Mouse (Mus musculus): ENCODE measurements around the gene Cacna1d. TPM values are rescaled to one million over a fixed set of nuclear protein-coding genes. Genes with fewer than 3 reads are reported as not detected.
A peak's percentile ranks its signal among the peaks of the same experiment; 100 is the strongest.

The Cacna1d gene
- polyA plus RNA-seq, 1 experiment = 11.8 TPM

- peaks cover 35% of the 10 kb centered on the region for H3K4me1 ChIP-seq (ENCODE audit: control insufficient read depth, insufficient read depth, low read length)
- H3K27ac ChIP-seq (ENCODE audit: insufficient read depth, low read depth, low read length) = no peak overlapping the region
- no peak overlapping the region for H3K4me3 ChIP-seq (ENCODE audit: insufficient read depth, low read length)
- TF ChIP-seq CTCF (IDR thresholded peaks at IDR 0.05; ENCODE audit: low read depth, low read length) (no peak), POLR2A (IDR thresholded peaks at IDR 0.05; ENCODE audit: borderline replicate concordance, low read depth, low read length) (no peak)
These were observed 165.0 kb downstream of the Cacna1d start for GRCm38 (mm10) chr14:30326226-30326625.

DNA sequence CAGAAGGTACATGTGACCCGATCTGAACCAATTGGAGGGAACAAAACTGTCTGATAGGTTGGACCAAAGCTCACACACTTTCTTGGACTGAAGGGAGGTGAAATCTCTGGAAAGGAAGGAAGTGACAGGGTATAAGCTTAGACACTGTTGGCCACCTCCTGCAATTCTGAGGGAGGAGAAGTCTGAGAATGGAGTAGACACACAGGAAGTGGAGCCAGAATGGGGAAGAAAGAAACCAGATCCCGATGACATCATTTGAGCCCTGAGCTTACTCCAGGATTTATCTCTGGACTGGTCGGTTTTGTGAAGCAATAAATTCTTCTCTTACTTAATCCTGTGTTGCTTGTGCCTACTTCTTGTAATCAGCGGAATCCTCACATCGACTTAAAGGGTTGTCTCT is 166.3 kb downstream of the Cacna1d start:
- peaks cover 35% of the 10 kb centered on the region for H3K4me1 ChIP-seq (ENCODE audit: control insufficient read depth, insufficient read depth, low read length)
- H3K4me3 ChIP-seq (ENCODE audit: insufficient read depth, low read length) = no peak overlapping the region
- TF ChIP-seq POLR2A (IDR thresholded peaks at IDR 0.05; ENCODE audit: borderline replicate concordance, low read depth, low read length) = no peak
- TF ChIP-seq CTCF (IDR thresholded peaks at IDR 0.05; ENCODE audit: low read depth, low read length) = no peak
- peak overlapping the region; percentile 50 for H3K27ac ChIP-seq (ENCODE audit: insufficient read depth, low read depth, low read length)

GRCm38 (mm10) chr14:30318715-30319437 is 172.4 kb downstream of the Cacna1d start:
- TF ChIP-seq CTCF (IDR thresholded peaks at IDR 0.05; ENCODE audit: low read depth, low read length) (no peak), POLR2A (IDR thresholded peaks at IDR 0.05; ENCODE audit: borderline replicate concordance, low read depth, low read length) (no peak)
- Histone ChIP-seq H3K27ac (ENCODE audit: insufficient read depth, low read depth, low read length) (no peak overlapping the region), H3K4me1 (ENCODE audit: control insufficient read depth, insufficient read depth, low read length) (peaks cover 13% of the 10 kb centered on the region)

DNA sequence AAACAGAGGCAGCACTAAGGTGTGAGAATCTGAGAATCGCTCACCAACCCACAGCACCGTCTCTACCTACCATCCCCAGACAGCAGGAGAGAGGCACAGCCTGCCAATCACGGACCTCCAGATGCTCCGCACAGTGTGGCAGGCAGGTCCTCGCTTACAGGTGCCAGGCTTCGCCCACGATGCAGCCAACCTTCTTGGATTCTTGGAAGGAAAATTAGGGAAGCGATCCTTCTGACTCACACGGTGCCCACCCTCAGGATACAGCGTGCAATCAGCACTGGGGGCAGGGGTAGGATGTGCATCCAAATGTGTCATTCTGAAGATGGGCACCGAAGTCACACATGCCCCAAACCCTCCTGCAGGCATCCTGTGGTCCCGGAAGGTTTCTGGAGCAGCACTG is 173.0 kb downstream of the Cacna1d start:
- H3K4me1 ChIP-seq (ENCODE audit: control insufficient read depth, insufficient read depth, low read length) = peaks cover 13% of the 10 kb centered on the region
- H3K4me3 ChIP-seq (ENCODE audit: insufficient read depth, low read length) = no peak overlapping the region
- H3K27ac ChIP-seq (ENCODE audit: insufficient read depth, low read depth, low read length) = no peak overlapping the region
- TF ChIP-seq CTCF (IDR thresholded peaks at IDR 0.05; ENCODE audit: low read depth, low read length) (no peak), POLR2A (IDR thresholded peaks at IDR 0.05; ENCODE audit: borderline replicate concordance, low read depth, low read length) (no peak)

More at GRCm38 (mm10) chr14:30318715-30319437, 172.4 kb downstream of the Cacna1d start:
- no peak overlapping the region for H3K4me3 ChIP-seq (ENCODE audit: insufficient read depth, low read length)

- TF ChIP-seq POLR2A (IDR thresholded peaks at IDR 0.05; ENCODE audit: borderline replicate concordance, low read depth, low read length) (no peak), CTCF (IDR thresholded peaks at IDR 0.05; ENCODE audit: low read depth, low read length) (no peak)
- no peak overlapping the region for H3K27ac ChIP-seq (ENCODE audit: insufficient read depth, low read depth, low read length)
- H3K4me3 ChIP-seq (ENCODE audit: insufficient read depth, low read length) = no peak overlapping the region
- H3K4me1 ChIP-seq (ENCODE audit: control insufficient read depth, insufficient read depth, low read length) = peaks cover 8% of the 10 kb centered on the region
These were observed 173.6 kb downstream of the Cacna1d start for GRCm38 (mm10) chr14:30317616-30318015.

DNA sequence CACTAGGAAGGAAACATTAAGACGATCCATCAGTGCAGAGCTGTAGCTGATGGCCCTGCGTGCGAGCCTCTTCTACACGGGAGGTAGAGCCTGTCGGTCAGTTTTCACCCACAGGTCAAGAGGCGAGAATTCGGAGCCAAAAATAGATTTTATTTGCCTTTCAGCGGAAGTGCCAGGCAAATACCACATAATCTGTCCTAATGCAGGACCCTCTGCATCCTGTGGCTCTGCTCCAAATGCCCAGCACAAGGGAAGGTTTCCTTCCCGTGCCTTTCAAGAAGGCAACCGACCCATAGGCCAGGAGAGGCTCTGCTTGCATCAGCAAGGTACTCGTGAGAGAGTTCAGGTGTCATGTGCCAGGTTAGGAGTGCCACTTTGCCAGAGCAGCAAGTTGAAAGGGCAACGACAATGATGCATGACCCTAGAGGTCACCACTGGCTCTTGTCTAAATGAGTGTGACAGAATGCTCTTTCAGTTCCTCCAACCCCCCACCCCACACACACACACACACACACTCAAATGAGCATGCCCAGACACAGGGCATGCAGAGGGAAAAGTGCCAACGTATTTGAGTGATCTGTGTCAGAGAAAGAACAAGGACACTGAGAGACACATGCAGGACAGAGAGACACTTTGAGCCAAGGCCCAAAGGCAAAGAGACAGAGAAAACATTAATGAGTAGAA is 179.9 kb downstream of the Cacna1d start:
- H3K27ac ChIP-seq (ENCODE audit: insufficient read depth, low read depth, low read length) = no peak overlapping the region
- H3K4me3 ChIP-seq (ENCODE audit: insufficient read depth, low read length) = no peak overlapping the region
- TF ChIP-seq CTCF (IDR thresholded peaks at IDR 0.05; ENCODE audit: low read depth, low read length) (no peak), POLR2A (IDR thresholded peaks at IDR 0.05; ENCODE audit: borderline replicate concordance, low read depth, low read length) (no peak)
- no peaks in the 10 kb centered on the region for H3K4me1 ChIP-seq (ENCODE audit: control insufficient read depth, insufficient read depth, low read length)

GRCm38 (mm10) chr14:30310236-30310635 is 181.0 kb downstream of the Cacna1d start:
- no peak overlapping the region for H3K27ac ChIP-seq (ENCODE audit: insufficient read depth, low read depth, low read length)
- H3K4me1 ChIP-seq (ENCODE audit: control insufficient read depth, insufficient read depth, low read length) = no peaks in the 10 kb centered on the region
- TF ChIP-seq POLR2A (IDR thresholded peaks at IDR 0.05; ENCODE audit: borderline replicate concordance, low read depth, low read length) (no peak), CTCF (IDR thresholded peaks at IDR 0.05; ENCODE audit: low read depth, low read length) (no peak)
- H3K4me3 ChIP-seq (ENCODE audit: insufficient read depth, low read length) = no peak overlapping the region

GRCm38 (mm10) chr14:30306221-30306620 is 185.0 kb downstream of the Cacna1d start:
- no peak overlapping the region for H3K27ac ChIP-seq (ENCODE audit: insufficient read depth, low read depth, low read length)
- H3K4me1 ChIP-seq (ENCODE audit: control insufficient read depth, insufficient read depth, low read length) = no peaks in the 10 kb centered on the region
- no peak for TF ChIP-seq CTCF (IDR thresholded peaks at IDR 0.05; ENCODE audit: low read depth, low read length)
- TF ChIP-seq POLR2A (IDR thresholded peaks at IDR 0.05; ENCODE audit: borderline replicate concordance, low read depth, low read length) = no peak
- no peak overlapping the region for H3K4me3 ChIP-seq (ENCODE audit: insufficient read depth, low read length)

DNA sequence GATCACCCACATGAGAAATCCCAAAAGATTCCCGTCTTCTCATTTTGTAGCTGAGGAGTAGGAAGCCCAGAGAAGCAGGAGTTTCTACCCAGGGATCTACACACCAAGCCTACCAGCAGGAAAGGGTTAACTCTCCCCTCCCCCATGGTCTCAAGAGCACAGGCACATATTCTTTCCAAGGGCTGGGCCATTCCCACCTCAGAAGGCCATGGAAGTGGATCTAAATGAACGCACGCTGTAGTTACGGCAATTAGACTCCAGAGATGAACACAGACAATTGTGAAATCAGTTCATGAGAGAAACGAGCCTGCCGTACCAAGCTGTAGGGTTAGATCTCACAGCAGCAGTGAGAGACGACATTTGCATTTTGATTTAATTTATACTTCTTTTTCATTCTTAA is 191.3 kb downstream of the Cacna1d start:
- Histone ChIP-seq H3K4me1 (ENCODE audit: control insufficient read depth, insufficient read depth, low read length) (peaks cover 10% of the 10 kb centered on the region), H3K27ac (ENCODE audit: insufficient read depth, low read depth, low read length) (0 out of 2 replicates have a peak overlapping the region, but pooled peaks have one; percentile 16), H3K4me3 (ENCODE audit: insufficient read depth, low read length) (no peak overlapping the region)
- no peak for TF ChIP-seq POLR2A (IDR thresholded peaks at IDR 0.05; ENCODE audit: borderline replicate concordance, low read depth, low read length)

GRCm38 (mm10) chr14:30297492-30297891 is 193.8 kb downstream of the Cacna1d start:
- peaks cover 11% of the 10 kb centered on the region for H3K4me1 ChIP-seq (ENCODE audit: control insufficient read depth, insufficient read depth, low read length)
- no peak for TF ChIP-seq POLR2A (IDR thresholded peaks at IDR 0.05; ENCODE audit: borderline replicate concordance, low read depth, low read length)
- no peak for TF ChIP-seq CTCF (IDR thresholded peaks at IDR 0.05; ENCODE audit: low read depth, low read length)
- H3K4me3 ChIP-seq (ENCODE audit: insufficient read depth, low read length) = no peak overlapping the region
- no peak overlapping the region for H3K27ac ChIP-seq (ENCODE audit: insufficient read depth, low read depth, low read length)
